8 mouse cellular contexts compared by ENCODE assay signal in the genomic region with DNA sequence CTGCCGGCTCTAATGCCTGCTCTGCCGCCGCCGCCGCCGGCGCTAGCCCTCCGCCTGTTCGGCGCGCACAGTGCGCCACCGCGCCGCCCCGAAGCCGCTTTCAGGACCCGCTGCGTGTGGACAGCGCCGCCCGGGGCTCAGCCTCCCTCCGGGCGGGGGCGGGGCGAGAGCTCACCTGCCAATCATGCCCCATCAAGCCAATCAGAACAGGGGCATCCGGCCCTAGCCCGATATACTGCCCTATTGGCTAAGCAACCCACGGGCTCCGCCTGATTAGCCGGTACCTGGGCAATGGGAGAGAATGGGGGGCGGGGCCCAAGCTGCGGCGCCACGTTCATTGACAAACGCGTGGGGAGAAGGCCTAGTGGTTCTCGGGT. TPM values are rescaled to one million over a fixed set of nuclear protein-coding genes. Genes with fewer than 3 reads are reported as not detected.
DNase-seq lines count a peak whose midpoint lies in the region; ATAC-seq and TF ChIP-seq lines count a peak whose summit lies in the region.

No protein-coding gene starts in this region.

- DNase-seq in embryonic facial prominence, embryonic 14.5 days (ENCODE audit: low spot score): peak; percentile 97
- DNase-seq in heart, embryonic 10.5 days (ENCODE audit: low spot score): peak; percentile 97
- DNase-seq in kidney, adult 8-10 months: peak; percentile 71 to 81
- DNase-seq in spleen, adult 18-20 months: peak; percentile 94

- 1% methylated on average over 38 of the region's 38 CpGs for WGBS in bone marrow, adult 2 months
- 0% methylated on average over 11 of the region's 38 CpGs for WGBS in embryonic facial prominence, embryonic 14.5 days
- WGBS in heart, embryonic 10.5 days: under 1% methylated on average over 38 of the region's 38 CpGs
- under 1% methylated on average over 36 of the region's 38 CpGs for WGBS in limb, embryonic 15.5 days
- 0% methylated on average over 33 of the region's 38 CpGs for WGBS in midbrain, embryonic 16.5 days

- H3K27ac ChIP-seq in bone marrow, adult 2 months (ENCODE audit: control insufficient read depth, insufficient read depth, low read depth, low read length, poor library complexity): peak overlapping the region; percentile 45
- H3K27ac ChIP-seq in embryonic facial prominence, embryonic 14.5 days (replicated peaks; ENCODE audit: low read depth, low read length): no peak overlapping the region
- H3K27ac ChIP-seq in heart, embryonic 10.5 days: no peak overlapping the region
- no peak overlapping the region for H3K27ac ChIP-seq in limb, embryonic 15.5 days
- H3K27ac ChIP-seq in midbrain, embryonic 16.5 days (ENCODE audit: low read length): peak overlapping the region; percentile 45; the same call in 1 of the 2 replicates

- no peaks in the 10 kb centered on the region for H3K9me3 ChIP-seq in embryonic facial prominence, embryonic 14.5 days (ENCODE audit: control insufficient read depth, low read length)
- H3K9me3 ChIP-seq in heart, embryonic 10.5 days: no peaks in the 10 kb centered on the region
- H3K9me3 ChIP-seq in limb, embryonic 15.5 days: no peaks in the 10 kb centered on the region
- H3K9me3 ChIP-seq in midbrain, embryonic 16.5 days (replicated peaks; ENCODE audit: control insufficient read depth, low read length, poor library complexity, severe bottlenecking): no peaks in the 10 kb centered on the region

- peak; percentile 99 for ATAC-seq in embryonic facial prominence, embryonic 14.5 days (ENCODE audit: low read depth)
- ATAC-seq in limb, embryonic 15.5 days (ENCODE audit: insufficient number of reproducible peaks, low FRiP score, low TSS enrichment, low read depth): peak; percentile 92
- peak; percentile 95 for ATAC-seq in midbrain, embryonic 16.5 days
- ATAC-seq in erythroid progenitor cell, adult 5-6 weeks (replicated peaks; ENCODE audit: low FRiP score, poor library complexity, severe bottlenecking): no peak

- no peaks in the 10 kb centered on the region for H3K36me3 ChIP-seq in embryonic facial prominence, embryonic 14.5 days (ENCODE audit: control insufficient read depth, insufficient read depth, low read length)
- no peaks in the 10 kb centered on the region for H3K36me3 ChIP-seq in heart, embryonic 10.5 days
- H3K36me3 ChIP-seq in limb, embryonic 15.5 days: no peaks in the 10 kb centered on the region
- H3K36me3 ChIP-seq in midbrain, embryonic 16.5 days (ENCODE audit: control insufficient read depth, insufficient read depth, low read length): no peaks in the 10 kb centered on the region

- no peak overlapping the region for H3K9ac ChIP-seq in embryonic facial prominence, embryonic 14.5 days (ENCODE audit: low read depth, low read length)
- H3K9ac ChIP-seq in limb, embryonic 15.5 days: no peak overlapping the region
- peak overlapping the region; percentile 38 for H3K9ac ChIP-seq in midbrain, embryonic 16.5 days (ENCODE audit: low read depth, low read length)

- H3K4me3 ChIP-seq in bone marrow, adult 2 months (replicated peaks; ENCODE audit: control insufficient read depth, low read depth, low read length): peak overlapping the region; percentile 46
- H3K4me3 ChIP-seq in embryonic facial prominence, embryonic 14.5 days (ENCODE audit: low read depth, low read length): peak overlapping the region; percentile 40
- H3K4me3 ChIP-seq in heart, embryonic 10.5 days: peak overlapping the region; percentile 55
- H3K4me3 ChIP-seq in limb, embryonic 15.5 days: peak overlapping the region; percentile 42
- peak overlapping the region; percentile 41 for H3K4me3 ChIP-seq in midbrain, embryonic 16.5 days (ENCODE audit: low read depth, low read length)

- H3K4me2 ChIP-seq in embryonic facial prominence, embryonic 14.5 days (ENCODE audit: low read depth, low read length): peak overlapping the region; percentile 73
- H3K4me2 ChIP-seq in limb, embryonic 15.5 days: peak overlapping the region; percentile 86
- peak overlapping the region; percentile 57 for H3K4me2 ChIP-seq in midbrain, embryonic 16.5 days (ENCODE audit: low read length)

- H3K4me1 ChIP-seq in bone marrow, adult 2 months (ENCODE audit: control insufficient read depth, insufficient read depth, low read length): no peaks in the 10 kb centered on the region; the same call in none of the 2 replicates
- H3K4me1 ChIP-seq in embryonic facial prominence, embryonic 14.5 days (ENCODE audit: control insufficient read depth, insufficient read depth, low read length): peaks cover 8% of the 10 kb centered on the region; the same call in 1 of the 2 replicates
- peaks cover 19% of the 10 kb centered on the region for H3K4me1 ChIP-seq in heart, embryonic 10.5 days
- H3K4me1 ChIP-seq in limb, embryonic 15.5 days: peaks cover 20% of the 10 kb centered on the region
- H3K4me1 ChIP-seq in midbrain, embryonic 16.5 days (ENCODE audit: control insufficient read depth, insufficient read depth, low read length): peaks cover 10% of the 10 kb centered on the region; the same call in 1 of the 2 replicates

- no peak; the same call in 1 of the 2 replicates for TF ChIP-seq POLR2A in bone marrow, adult 2 months (IDR thresholded peaks at IDR 0.05; ENCODE audit: borderline replicate concordance, control insufficient read depth, low read depth, low read length)

- no peak for TF ChIP-seq CTCF in bone marrow, adult 2 months (IDR thresholded peaks at IDR 0.05; ENCODE audit: control insufficient read depth, insufficient read depth, low read length)

- H3K27me3 ChIP-seq in embryonic facial prominence, embryonic 14.5 days (replicated peaks; ENCODE audit: control insufficient read depth, insufficient read depth, low read length): peaks cover 99% of the 10 kb centered on the region
- peaks cover 100% of the 10 kb centered on the region for H3K27me3 ChIP-seq in heart, embryonic 10.5 days (ENCODE audit: insufficient read depth, poor library complexity, severe bottlenecking)
- peaks cover 100% of the 10 kb centered on the region for H3K27me3 ChIP-seq in limb, embryonic 15.5 days
- H3K27me3 ChIP-seq in midbrain, embryonic 16.5 days (ENCODE audit: control insufficient read depth, insufficient read depth, low read depth, low read length): peaks cover 73% of the 10 kb centered on the region

RNA-seq across cellular contexts. Expression of gene Pax5, which starts 5.9 kb away (rescaled TPM):
- polyA plus RNA-seq in bone marrow, adult 2 months (2011; ENCODE audit: insufficient read depth, insufficient read length, low replicate concordance, missing spikeins): 18.0 and 35.6 TPM in 2 replicates
- 0.08 and 0.09 TPM in 2 replicates for polyA plus RNA-seq in embryonic facial prominence, embryonic 14.5 days (2014; fragmentation: Nextera tagmentation; extraction: Ambion mirVana)
- polyA plus RNA-seq in heart, embryonic 10.5 days (2016; fragmentation: Nextera tagmentation; extraction: Ambion mirVana): 0.03 TPM in 1 of 2 replicates, not detected in the other
- 0.18 TPM in 1 of 2 replicates, not detected in the other for polyA plus RNA-seq in limb, embryonic 15.5 days (2015; fragmentation: Nextera tagmentation; extraction: Ambion mirVana)
- polyA plus RNA-seq in midbrain, embryonic 16.5 days (2015; fragmentation: Nextera tagmentation; extraction: Ambion mirVana): 3.6 and 4.8 TPM in 2 replicates
- 17.3 and 28.1 TPM in 2 replicates for total RNA-seq in erythroid progenitor cell, adult 5-6 weeks (2015; ENCODE audit: low replicate concordance)
- total RNA-seq in erythroid progenitor cell, adult 5-6 weeks (2017; ENCODE audit: low replicate concordance): 5.1 and 6.7 TPM in 2 replicates

RNA-seq across cellular contexts. Expression of gene Zcchc7, which starts 51.3 kb away (rescaled TPM):
- 31.5 and 43.4 TPM in 2 replicates for polyA plus RNA-seq in bone marrow, adult 2 months (2011; ENCODE audit: insufficient read depth, insufficient read length, low replicate concordance, missing spikeins)
- 29.8 and 37.9 TPM in 2 replicates for polyA plus RNA-seq in embryonic facial prominence, embryonic 14.5 days (2014; fragmentation: Nextera tagmentation; extraction: Ambion mirVana)
- 22.9 and 23.7 TPM in 2 replicates for polyA plus RNA-seq in heart, embryonic 10.5 days (2016; fragmentation: Nextera tagmentation; extraction: Ambion mirVana)
- polyA plus RNA-seq in limb, embryonic 15.5 days (2015; fragmentation: Nextera tagmentation; extraction: Ambion mirVana): 42.8 and 47.6 TPM in 2 replicates
- 31.2 and 34.7 TPM in 2 replicates for polyA plus RNA-seq in midbrain, embryonic 16.5 days (2015; fragmentation: Nextera tagmentation; extraction: Ambion mirVana)
- total RNA-seq in erythroid progenitor cell, adult 5-6 weeks (2015; ENCODE audit: low replicate concordance): 14.4 and 49.9 TPM in 2 replicates
- 43.1 and 97.0 TPM in 2 replicates for total RNA-seq in erythroid progenitor cell, adult 5-6 weeks (2017; ENCODE audit: low replicate concordance)

Comparison
In these comparisons a context has a peak if more than half of its experiments do, and no peak if none do; other contexts are left out.
1. H3K27ac ChIP-seq: peak in bone marrow, adult 2 months (single experiment) and midbrain, embryonic 16.5 days (single experiment); none in embryonic facial prominence, embryonic 14.5 days (single experiment), heart, embryonic 10.5 days (single experiment) and limb, embryonic 15.5 days (single experiment).
2. Peak in every context shown above with its lines, with median percentiles within 50 percentile points of each other: H3K4me3 ChIP-seq, DNase-seq and H3K4me2 ChIP-seq.